Mouse (Mus musculus) layer of hippocampus, postnatal 14 days (tissue): Measurements from ENCODE around the gene Nfia. TPM values are rescaled to one million over a fixed set of nuclear protein-coding genes. Genes with fewer than 3 reads are reported as not detected.

Experiments
- DNase-seq, 2 experiments: peaks; one replicate each; pipeline ENCODE4 v3.0.0; 2021 to 2022; ENCODE audit warnings: low spot score in 2 of 2, mixed read lengths in 1 of 2
- total RNA-seq, 2 experiments: library from RNA; stranded (reverse); gene quantifications; 2 replicates each; pipeline ENCODE4 v1.2.3; 2021

Gene Nfia
- total RNA-seq, 2 experiments from 2014 or later: 131 to 132 TPM

DNA sequence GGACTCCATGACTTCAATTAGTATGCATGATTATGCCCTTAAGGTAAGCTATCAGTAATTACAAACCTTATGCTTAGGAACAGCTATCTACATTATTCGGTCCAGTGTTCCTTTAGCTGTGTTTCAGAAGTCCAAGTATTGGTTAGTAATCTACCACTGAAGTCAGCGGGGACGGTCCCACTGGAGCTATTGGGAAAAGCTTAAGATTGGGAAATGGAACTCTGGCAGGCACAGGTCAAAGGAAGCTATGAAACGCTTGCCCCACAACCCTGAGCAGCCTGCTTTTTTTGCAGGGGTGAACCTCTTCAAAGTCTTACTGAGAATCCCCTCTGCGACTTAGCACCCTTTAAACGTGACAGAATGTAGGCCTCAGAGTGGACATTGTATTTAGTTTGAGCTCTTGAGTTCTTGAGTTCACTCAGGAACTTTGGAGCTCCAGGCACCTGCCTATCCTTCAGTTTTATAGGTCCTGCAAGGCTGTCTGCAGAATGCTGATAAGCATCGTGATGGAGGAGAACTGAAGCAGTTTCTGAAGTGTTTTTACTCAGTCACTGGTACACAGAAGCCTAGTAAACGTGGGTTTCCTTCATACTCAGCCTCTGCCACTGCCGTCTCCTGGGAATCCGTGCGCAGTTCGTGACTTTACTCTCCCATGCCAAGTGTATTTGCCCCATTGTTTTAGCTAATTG is 127.9 kb downstream of the Nfia start:
- no peak for DNase-seq

DNA sequence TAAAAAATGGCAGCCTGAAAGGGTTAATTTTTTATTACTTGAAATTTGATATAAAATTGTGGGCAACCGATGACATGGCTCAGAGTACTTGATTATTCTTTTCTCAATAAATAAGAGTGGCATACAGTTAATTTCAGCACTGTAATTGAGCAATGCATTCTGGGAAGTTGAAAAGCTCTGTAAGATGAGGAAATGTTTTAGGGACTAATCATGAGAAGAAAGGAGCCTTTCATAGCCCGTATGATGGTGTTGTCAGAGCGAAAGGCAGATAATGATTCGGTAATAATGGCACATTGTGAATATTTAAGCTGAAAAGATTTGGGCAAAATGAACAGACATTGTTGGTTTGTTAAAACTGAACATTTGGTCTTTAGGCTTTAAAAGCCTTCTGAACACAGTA is 133.3 kb downstream of the Nfia start:
- no peak for DNase-seq

DNA sequence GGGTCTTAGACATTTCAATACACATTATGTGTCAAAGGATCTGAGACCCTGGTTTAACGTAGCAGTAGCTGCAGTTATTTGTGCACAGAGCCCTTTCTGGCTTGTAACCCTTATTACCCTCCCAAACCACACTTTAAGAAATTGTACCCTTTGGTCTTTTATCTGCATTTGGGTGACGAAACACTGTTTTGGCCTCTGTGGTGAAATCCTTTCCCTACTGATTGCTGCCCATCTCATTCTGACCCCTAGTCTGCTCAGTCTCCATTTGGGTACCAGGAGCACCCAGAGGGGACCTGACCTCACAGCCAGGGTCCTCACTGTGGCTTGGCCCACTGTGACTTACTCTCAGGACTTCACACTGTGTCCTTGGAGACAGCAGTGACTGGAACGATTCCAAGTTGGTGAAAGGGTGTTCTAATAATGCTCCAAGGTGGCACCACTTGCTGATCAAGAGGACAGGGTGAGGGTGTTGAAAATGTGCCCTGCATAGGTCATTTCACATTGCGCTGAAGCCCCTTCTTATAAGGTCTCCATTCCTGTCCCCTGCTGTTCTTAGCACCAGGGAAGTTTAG is 136.1 kb downstream of the Nfia start:
- DNase-seq: no peak

DNA sequence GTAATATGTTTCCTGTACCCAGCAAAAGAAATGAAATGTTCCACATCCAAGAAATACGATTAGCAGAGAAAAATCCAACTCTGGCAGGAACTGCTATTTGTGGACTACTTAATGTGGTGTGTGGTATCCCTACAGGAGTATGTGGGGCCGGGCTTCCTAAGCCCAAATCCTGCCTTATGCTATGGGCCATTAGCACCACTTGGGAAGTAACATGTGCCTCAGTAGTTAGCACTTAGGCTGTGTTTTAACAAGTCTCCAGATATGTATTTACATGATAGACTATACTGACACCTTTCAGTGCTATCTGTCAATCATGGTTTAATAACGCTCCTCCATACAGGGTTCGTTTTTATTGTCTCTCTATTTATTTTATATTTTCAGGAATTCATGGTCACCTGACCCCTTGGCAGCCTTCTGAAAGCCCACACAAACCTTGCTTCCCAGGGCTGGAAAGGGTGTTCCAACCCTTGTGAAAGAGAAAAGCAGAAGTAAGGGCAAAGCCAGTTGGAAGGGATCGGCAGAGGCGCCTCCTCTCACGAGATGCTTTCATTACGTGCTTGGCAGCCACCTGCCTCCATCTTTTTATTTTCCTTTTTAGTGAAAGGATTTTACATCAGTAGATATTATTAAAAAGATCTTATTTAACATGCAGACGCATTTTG is 137.7 kb downstream of the Nfia start:
- no peak for DNase-seq

DNA sequence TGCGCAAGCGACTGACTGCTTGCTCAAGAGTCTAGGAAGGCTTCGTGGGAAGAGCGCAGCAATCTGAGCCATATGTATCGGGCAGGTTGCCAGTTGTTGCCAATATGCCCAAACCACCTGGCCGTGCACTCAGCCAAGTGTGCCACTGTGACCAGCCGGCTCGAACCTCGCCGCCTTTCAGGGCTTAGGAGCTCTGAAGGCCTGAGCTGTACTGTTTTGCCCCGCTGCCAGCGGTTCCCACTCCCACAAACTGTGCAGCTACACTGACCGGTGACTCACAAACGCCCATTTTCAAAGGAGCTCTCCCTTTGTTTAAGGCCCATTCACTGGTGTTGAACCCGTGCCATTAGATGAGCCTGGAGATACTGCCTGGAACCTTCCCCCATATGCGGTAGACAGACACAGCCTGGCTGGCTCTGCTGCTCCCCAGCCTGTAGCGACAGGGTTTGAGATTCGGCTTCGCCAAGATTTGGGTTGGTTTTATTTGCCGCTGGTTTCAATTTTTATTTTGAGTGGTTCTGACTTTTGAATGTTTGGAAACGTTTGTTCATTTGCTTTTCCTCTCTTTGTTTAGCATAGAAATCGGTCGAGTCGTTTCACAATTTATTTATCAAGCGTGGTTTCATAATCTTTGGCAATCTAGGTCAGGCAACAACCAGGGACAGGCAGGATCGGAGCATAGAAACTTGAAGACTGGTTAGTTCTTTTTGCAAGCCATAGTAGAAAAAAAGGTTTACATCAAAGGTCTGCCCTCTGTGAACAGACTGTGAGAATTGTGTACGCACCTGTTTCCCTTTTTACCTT is 138.4 kb downstream of the Nfia start:
- peak; percentile 87 to 88 for DNase-seq

DNA sequence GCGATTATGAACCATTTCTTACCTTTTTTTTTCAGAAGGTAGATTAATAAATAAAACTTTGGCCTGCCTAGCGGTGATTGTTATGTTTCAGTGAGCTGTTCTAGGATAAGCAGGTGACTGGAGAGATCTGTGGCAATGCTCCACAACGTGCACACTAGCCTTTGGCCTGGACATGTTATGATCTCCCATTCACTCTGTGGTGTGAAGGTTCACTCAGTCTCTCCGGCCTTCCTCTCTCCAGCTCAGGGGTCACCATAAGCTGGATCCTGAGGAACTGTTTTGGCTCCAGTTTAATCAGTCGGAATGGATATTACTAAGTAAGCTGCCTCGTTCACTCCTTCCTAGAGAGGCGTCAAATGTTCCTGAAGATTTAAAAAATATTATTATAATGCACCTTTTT is 139.2 kb downstream of the Nfia start:
- no peak for DNase-seq

DNA sequence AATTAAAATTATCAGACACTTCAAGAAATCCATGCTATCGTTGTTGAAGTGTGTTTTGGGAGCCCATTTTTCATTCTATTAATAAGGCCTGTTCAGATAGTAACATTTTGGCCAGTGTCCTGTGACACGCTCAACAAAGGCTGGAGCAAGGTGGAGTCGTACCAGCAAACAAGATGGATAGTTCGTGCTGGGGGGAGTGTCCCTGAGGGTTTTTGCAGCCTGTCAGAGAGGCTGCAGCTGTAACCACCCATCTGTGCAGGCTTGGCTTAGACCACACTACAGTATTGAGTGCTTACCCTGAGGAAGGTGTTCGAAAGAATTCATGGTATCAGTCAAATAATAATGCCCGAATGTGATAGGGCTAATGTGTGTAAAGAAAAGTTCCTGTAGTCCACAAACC is 139.6 kb downstream of the Nfia start:
- no peak for DNase-seq

DNA sequence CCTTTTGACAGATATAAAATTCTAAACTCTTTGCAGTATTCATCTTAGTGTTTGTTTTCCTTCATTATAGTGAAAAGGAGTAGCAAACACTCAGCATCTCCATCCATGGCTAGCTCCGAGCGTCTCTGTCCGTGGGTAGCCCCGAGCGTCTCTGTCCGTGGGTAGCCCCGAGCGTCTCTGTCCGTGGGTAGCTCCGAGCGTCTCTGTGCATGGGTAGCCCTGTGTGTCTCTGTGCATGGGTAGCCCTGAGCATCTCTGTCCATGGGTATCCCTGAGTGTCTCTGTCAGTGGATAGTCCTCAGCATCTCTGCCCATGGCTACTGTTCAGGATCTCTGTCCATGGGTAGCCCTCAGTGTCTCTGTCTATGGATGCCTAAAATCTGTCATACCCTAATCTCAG is 140.0 kb downstream of the Nfia start:
- DNase-seq: no peak

DNA sequence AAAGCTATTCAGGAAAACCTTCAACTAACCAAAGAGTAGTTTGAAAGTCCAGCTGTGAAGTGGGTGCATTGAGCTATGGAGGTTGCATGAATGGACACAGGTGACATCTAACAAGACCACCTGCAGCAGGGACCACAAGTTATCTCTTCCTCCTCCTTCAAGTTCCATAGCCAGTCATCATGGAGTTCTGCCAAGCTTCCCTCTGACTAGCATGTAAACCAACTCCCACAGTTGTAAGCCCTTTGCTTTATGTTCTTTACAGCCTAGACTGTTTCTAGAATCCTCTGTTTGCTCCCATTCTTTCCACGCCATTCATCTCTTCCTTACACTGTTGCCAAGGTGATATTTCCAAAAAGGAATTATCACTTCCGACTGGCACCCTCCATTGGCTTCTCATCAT is 141.8 kb downstream of the Nfia start:
- no peak for DNase-seq

DNA sequence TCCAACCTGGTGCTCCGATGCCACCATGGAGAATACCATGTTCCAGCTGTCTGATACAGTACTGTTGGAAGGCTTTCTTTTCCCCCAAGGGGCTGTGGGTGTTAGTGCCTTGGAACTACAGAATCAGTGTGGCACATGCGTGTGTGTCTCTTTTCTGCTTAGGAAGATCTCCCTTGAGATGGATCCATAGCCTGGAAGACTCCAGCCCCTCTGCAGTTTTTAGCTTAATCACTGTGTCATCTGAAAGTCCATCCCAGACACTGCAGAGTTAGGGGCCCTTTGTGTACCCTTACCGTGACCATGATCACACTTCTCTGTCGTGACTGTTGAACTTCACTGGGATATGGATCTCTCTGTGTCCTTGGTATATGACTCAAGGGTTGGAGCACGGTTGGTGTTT is 142.2 kb downstream of the Nfia start:
- DNase-seq: no peak

DNA sequence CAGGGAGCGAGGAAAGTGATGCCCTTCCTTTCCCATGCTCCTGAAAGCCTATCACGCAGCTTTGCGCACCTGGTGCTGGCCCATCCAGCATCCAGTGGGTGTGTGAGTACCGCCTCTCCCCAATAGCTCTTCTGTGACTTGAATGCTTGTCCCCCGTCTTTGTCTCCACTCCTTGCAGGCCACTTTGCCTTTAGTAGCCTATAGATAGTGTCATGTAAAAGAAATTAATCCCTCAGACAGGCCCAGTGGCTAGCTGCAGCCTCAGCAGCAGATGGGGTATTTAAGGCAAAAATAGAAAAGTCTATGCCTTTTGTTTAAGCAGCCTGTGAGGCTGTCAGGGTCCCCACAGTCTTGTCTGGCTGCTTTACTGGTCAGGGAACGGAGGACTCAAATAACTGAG is 145.0 kb downstream of the Nfia start:
- no peak for DNase-seq

DNA sequence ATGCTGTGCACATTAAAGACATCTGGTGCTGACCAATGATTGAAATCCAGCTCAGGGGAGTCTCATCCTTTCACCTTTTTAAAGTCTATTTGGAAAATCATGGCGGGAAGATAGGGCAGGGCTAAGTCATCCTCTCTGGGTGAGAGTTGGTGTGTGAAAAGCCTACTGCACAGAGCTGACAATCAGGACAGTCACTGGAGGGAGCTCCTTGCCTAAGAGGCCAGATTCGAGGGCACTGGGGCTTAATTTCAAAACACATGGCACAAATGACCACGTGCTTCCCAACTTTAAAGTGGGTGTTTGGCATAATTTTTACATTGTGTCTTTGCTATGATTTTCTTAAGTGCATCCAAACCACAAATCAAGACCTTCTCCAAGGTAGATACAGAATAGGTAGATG is 146.1 kb downstream of the Nfia start:
- no peak for DNase-seq

DNA sequence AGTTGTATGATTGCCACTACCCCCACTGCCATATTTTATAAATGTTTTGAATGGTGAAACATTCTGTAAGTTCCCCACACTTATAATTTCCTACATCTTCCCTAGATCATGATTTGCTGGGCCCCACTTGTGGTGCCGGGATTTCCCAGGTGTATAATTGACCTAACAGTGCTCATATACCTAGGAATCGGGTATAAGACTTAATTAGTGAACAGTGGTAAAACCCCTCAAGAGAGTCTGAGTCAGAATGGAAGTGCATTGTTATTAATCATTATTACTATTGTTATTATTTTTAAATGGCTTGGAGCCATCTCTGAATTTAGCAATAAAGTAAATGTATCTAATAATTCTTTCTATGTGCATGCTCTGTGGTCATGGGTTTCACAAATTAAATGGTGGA is 147.2 kb downstream of the Nfia start:
- no peak for DNase-seq

DNA sequence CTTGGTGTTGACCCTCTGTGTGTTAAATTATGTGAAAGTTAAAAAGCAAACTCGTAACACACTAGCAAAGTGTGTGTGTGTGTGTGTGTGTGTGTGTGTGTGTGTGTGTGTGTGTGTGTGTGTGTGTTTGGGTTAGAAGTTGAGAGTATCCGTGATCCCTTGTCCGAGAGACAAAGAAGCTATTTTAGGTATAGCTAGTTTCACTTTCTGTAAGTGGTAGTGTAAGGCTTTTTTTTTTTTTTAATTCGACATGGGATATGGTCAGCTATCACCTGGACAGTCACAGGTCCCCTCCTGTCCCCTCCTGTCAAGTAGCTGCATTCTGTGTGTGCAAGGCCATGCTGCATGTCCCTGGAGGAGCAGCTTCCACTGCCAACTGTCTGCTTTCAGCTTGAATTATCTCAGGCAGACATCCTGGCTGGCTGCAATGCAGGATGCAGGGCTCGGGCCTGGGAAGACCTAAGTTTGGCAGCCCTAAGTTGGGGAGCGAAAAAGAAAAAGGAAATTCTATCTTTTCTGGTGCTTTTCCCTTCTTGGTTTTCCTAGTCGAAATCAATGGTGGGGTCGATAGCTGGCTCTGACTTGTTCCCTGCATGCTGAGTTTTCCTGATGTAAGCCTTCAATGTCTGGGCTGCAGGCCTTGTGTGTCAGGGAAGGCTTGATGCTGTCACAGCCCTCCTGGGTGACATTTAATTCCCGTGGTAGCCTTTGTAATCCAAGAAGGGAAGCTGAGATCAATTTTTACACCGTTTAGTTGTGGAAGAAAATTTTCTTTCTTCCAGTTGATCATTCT is 147.9 kb downstream of the Nfia start:
- peak in 1 of 2 experiments; percentile 45 for DNase-seq

DNA sequence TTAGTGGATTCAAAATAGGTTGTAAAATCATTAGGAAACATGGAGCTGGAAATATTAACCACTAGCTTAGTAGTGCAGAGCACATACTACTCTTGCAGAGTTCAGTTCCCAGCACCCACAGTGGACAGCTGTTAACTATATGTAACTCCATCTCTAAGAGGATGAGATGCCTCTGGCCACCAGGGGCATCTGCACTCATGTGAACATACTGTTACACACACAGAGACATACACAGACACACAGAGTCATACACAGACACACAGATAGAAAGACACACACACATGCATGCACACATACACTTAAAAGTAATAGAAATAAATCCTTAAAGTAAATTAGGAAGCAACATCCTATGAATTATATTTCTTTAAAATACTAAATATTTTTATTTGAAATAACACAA is 149.1 kb downstream of the Nfia start:
- DNase-seq: no peak

DNA sequence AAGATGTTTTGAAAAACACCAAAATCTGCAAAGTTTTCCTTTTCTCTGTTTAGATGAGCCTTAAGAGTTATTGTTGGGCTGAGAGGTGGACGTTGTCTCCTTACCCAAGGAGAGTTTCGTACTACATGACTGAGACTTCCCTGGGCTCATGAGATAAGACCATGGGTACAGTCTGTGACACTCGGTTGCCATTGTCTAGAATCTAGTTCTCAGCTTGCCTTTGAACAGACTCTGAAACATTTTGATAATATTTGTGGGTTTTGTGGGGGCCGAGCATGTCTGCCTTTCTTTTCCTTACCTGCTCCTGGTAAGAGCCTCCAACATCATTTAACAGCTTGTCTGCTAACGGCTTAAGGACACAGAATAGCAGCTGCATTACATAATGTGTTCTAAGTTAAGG is 150.7 kb downstream of the Nfia start:
- DNase-seq: no peak

DNA sequence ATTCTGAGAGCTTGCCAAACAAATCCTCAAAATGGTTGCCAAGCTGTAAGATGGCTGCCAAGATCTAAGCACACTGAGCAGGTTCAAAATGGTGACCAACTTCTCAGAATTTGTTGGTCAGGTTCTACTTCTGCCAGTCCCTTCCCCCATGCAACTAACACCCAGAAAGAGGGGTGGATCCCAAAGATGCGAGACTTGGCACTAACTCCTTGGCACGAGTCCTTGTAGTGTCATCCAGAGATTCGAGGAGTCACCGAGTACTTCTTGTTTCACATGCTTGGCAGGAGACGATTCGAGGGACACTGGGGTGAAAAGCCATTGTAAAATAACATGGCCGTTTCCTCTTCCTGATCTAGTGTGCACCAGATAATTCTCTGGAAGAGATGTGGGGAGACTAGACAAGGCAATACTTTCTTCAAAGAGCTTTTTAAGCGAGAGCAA is 151.4 kb downstream of the Nfia start:
- DNase-seq: peak; percentile 43 to 68

DNA sequence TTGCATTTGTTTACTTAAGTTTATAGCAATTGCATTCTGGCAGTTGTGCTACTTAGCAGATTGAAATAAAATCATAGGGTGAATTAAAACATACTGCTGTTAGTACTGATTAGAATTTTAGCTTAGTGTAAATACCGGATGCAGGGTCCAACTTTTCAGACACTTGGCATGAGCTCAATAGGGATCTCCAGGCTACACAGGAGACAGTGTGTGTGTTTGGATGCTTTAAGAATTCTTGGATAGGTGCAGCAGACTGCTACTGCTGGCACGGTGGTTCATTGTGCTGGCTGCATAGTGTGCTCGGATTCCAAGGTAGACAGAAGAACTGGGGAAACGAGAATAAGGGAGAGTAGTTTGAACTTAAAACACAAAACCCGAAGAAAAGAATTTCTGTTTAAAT is 151.9 kb downstream of the Nfia start:
- no peak for DNase-seq

DNA sequence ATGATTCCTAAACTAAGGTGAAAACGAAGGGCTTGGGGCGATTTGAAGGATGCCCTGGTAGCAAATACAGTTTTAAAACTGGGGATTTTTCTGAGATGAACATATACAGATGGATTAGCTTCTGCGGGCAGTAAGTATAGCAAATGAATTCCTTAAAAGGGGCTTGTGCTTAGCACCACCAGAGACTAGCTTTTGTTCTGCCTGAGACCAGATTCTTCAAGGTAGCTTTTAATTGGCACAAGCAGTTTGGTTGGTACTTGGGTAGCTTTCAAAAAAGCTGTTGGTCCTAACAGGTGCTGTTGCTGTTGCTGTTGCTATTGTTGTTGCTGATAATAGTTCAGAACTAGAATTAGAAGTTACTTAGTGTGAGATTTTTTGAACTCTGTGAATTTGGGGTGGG is 152.3 kb downstream of the Nfia start:
- no peak for DNase-seq

DNA sequence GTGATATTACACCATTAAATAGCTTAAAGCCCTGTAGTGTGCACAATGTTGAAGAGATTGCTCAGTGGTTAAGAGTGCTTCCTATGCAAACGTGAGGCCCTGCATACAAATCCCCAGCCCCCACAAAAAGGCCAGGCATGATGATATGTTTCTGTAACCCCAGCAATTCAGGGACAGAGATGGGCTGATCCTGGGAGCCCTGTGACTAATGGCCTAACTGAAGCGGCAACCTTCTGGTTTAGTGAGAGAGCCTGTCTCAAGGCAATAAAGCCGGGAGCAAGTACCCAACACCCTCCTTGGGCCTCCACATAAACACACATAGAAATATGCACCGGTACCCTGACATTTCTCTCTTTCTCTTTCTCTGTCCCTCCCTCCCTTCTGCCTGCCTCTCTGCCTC is 153.1 kb downstream of the Nfia start:
- DNase-seq: no peak
